Mouse (Mus musculus): ENCODE data around the gene Mea1.

DNA sequence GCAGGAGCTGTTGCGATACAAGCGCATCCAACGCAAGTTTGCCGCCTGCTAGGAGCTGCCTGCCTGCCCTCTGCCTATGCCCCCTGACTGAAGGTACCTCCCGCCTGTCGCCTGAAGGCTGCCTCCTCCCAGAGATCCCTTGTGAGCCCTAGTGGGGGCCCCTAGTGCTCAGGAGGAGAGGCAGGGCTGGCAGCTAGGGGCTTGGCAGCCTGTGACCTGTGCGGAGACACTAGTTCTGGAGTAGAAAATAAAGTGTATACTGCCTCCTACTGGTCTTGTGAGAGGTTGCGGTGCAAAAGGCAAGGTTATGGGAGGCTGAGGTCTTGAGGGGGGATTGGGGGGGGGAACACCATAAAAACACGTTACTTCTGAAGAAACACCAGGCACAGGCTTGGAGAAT, 46.7 kb downstream of the Mea1 start:
- peak; percentile 61 for TF ChIP-seq CTCF (IDR thresholded peaks at IDR 0.05; ENCODE audit: low read depth)
- TF ChIP-seq EP300 (IDR thresholded peaks at IDR 0.05; ENCODE audit: low read depth) = no peak

All from heart, postnatal 0 days (tissue).